Mouse (Mus musculus) CD4-positive, CD25-positive, alpha-beta regulatory T cell (primary cell): ENCODE results near the gene Dgcr6. TPM values are rescaled to one million over a fixed set of nuclear protein-coding genes. Genes with fewer than 3 reads are reported as not detected.

Source experiments
- polyA plus RNA-seq: library from polyadenylated mRNA; unstranded; fragments of 100-300 nt; shearing (Covaris generic); gene quantifications from one replicate; pipeline ENCODE4 v1.2.1, GENCODE M21; 2017

Dgcr6 gene
- 34.4 TPM for polyA plus RNA-seq

DNA sequence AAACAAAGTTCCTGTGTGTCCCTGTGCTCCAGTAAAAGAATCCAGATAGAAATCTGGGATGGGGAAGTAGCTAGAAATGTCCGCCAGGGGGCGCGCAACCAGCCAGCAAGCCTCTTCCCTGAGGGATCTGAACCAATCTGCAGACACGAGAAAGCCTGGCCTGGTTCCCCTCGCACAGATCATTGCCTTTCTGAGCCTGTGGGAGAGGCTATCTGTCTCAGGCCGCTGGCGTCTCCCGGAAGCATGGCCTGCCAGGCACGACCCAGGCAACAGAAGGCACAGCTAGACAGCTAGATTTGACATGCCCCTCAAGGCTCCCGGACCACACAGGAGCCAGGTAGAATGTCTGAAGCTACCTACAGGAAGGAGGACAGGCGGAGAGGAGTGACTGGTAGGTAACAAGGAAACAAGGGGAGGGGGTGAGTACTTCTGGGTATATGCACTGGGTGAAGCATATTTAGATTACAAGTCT is at the start of gene Dgcr6:
Gene Dgcr6, plus strand, starts transcription at position 130 of the 472 bp plus-strand sequence.

Other genes with a start within 250 kb of the Dgcr6 start
- gene B830017H08Rik, start 219.7 kb upstream of the Dgcr6 start, polyA plus RNA-seq: 0.28 TPM
- gene Car15, start 214.5 kb upstream of the Dgcr6 start, polyA plus RNA-seq: 2.7 TPM
- 0.34 TPM for gene Gm20518, start 161.2 kb upstream of the Dgcr6 start, polyA plus RNA-seq
- 0.05 TPM for gene Tssk1, start 158.6 kb upstream of the Dgcr6 start, polyA plus RNA-seq
- gene Dgcr2, start 154.3 kb upstream of the Dgcr6 start, polyA plus RNA-seq: 63.7 TPM
- not detected for gene Tssk2, start 154.2 kb upstream of the Dgcr6 start, polyA plus RNA-seq
- 75.6 TPM for gene Ess2, start 141.5 kb upstream of the Dgcr6 start, polyA plus RNA-seq
- not detected for gene Gsc2, start 137.8 kb upstream of the Dgcr6 start, polyA plus RNA-seq
- 58.4 TPM for gene Slc25a1, start 124.6 kb upstream of the Dgcr6 start, polyA plus RNA-seq
- gene Vpreb2, start 72.4 kb upstream of the Dgcr6 start, polyA plus RNA-seq: not detected
- 4.8 TPM for gene Prodh, start 37.3 kb downstream of the Dgcr6 start, polyA plus RNA-seq
- not detected for gene Rtn4r, start 74.8 kb downstream of the Dgcr6 start, polyA plus RNA-seq
- gene Ccdc188, start 165.0 kb downstream of the Dgcr6 start, polyA plus RNA-seq: not detected
- gene Zdhhc8, start 182.3 kb downstream of the Dgcr6 start, polyA plus RNA-seq: 14.6 TPM
- 98.7 TPM for gene Trmt2a, start 195.8 kb downstream of the Dgcr6 start, polyA plus RNA-seq
- gene Ranbp1, start 195.9 kb downstream of the Dgcr6 start, polyA plus RNA-seq: 251 TPM
- gene Gm49776, start 205.5 kb downstream of the Dgcr6 start, polyA plus RNA-seq: not detected
- gene Dgcr8, start 236.4 kb downstream of the Dgcr6 start, polyA plus RNA-seq: 30.2 TPM